Mouse (Mus musculus) kidney, embryonic 15.5 days (tissue): ENCODE measurements around the gene Pyurf. TPM values are rescaled to one million over a fixed set of nuclear protein-coding genes. Genes with fewer than 3 reads are reported as not detected.

ENCODE experiments used
- ATAC-seq: fragments of 200-750 bp; cut with Nextera tagmentation; replicated peaks from 2 replicates; pipeline ENCODE4 v1.8.0; 2017; ENCODE audit warnings: moderate TSS enrichment; ENCODE audit not compliant: low FRiP score
- H3K27ac ChIP-seq: fragments of 300-500 bp; sonication (generic); 2 replicates; pipeline ENCODE4 v1.5.1; 2015; ENCODE audit warnings: mild to moderate bottlenecking, inconsistent platforms
- H3K27me3 ChIP-seq: fragments of 300-500 bp; sonication (generic); 2 replicates; pipeline ENCODE4 v1.6.1; 2015; ENCODE audit warnings: inconsistent platforms
- H3K36me3 ChIP-seq: fragments of 300-500 bp; sonication (generic); 2 replicates; pipeline ENCODE4 v1.6.1; 2015; ENCODE audit warnings: inconsistent platforms
- H3K4me1 ChIP-seq: fragments of 300-500 bp; sonication (generic); 2 replicates; pipeline ENCODE4 v1.6.1; 2015; ENCODE audit warnings: inconsistent platforms
- H3K4me2 ChIP-seq: fragments of 300-500 bp; sonication (generic); 2 replicates; pipeline ENCODE4 v1.6.1; 2015; ENCODE audit warnings: moderate library complexity, mild to moderate bottlenecking, inconsistent platforms
- H3K4me3 ChIP-seq: fragments of 300-500 bp; sonication (generic); replicated peaks from 2 replicates; pipeline ENCODE4 v1.5.1; 2015; ENCODE audit warnings: mild to moderate bottlenecking, inconsistent platforms
- H3K9ac ChIP-seq: fragments of 300-500 bp; sonication (generic); 2 replicates; pipeline ENCODE4 v1.6.1; 2015; ENCODE audit warnings: mild to moderate bottlenecking, inconsistent platforms
- H3K9me3 ChIP-seq: fragments of 300-500 bp; sonication (generic); replicated peaks from 2 replicates; pipeline ENCODE4 v1.6.1; 2016; ENCODE audit warnings: inconsistent platforms
- WGBS: fragments of 180-500 bp; shearing (Covaris S2); methylation state at CpG from one replicate; pipeline ENCODE4 v1.1.7; 2015; ENCODE audit warnings: mixed read lengths; 5-methylcytosine and 5-hydroxymethylcytosine counted together
- polyA plus RNA-seq: library from polyadenylated mRNA; unstranded; fragments of >200 nt; fragmentation: Nextera tagmentation; extraction: Ambion mirVana; gene quantifications from 2 replicates; pipeline ENCODE4 v1.2.1, GENCODE M21; 2015

Pyurf gene
- polyA plus RNA-seq, result 23.1 and 23.4 TPM in 2 replicates

DNA sequence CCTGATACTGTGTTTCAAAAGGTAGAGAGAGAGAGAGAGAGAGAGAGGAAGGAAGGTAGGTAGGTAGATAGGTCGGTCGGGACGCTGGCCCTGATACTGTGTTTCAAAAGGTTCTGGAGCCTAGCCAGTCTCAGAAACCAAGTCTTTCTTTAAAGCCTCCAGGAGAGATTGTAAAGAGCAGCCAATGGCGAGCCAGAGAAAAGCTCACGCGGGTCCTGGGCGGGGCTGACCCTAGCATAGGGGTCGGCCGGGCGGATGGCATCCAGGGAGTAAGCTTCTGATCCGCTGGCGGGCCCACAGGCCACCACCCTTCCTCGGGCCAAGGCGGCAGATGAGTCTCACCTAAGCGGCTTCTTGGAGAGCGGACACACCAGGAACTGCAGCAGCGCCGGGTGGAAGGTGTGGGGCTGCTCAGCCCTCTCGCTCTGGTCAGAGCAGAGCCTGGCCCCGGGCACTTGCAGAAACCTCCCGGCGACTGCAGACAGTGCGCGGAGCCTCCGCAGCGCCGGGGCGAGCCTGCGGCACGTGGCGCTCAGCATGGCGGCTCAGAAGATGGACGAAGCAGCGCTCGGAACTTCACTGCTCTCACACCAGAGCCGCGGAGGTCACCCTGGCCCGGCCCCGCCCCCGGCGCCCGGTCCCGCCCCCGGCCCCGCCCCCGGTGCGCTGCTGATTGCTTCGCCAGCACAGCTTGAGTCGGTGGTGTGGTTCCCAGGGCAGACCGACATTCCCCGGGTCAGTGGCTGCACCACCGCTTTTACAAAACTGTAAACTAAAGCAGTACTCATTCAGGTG lies at the start of gene Pyurf:
Gene Pyurf, minus strand, starts transcription at position 612 of the 795 bp plus-strand sequence.
- Histone ChIP-seq H3K4me2 (peak within 1 kb of the TSS; percentile 86), H3K9me3 (no peaks in the 10 kb centered on the region), H3K27ac (peak within 1 kb of the TSS; percentile 98), H3K4me3 (peak within 1 kb of the TSS; percentile 76), H3K9ac (peak within 1 kb of the TSS; percentile 75), H3K27me3 (no peaks in the 10 kb centered on the region), H3K4me1 (peaks cover 10% of the 10 kb centered on the region; the same call in 1 of the 2 replicates), H3K36me3 (peaks cover 36% of the 10 kb centered on the region)
- ATAC-seq, result peak; percentile 99
- WGBS, result under 1% methylated on average over 50 of the region's 52 CpGs

DNA sequence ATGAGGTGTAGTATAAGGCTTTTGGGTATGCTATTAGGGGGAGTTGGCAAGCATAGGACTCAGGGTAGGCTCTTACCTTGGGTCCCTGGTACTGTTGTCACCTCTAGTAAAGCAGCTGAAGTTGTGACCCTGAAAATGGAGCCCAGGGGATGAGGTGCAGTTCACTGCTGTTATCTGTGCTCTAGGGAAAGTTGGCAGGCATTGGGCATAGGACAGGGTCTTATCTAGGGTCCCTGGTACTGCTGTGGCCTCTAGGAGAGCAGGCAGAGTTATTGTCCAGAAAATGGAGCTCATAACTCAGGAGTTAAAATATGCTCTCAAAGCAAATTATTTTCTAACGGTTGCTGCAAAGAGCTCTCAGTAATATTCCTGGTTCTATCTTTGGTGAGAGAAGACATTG lies 29.5 kb upstream of the Pyurf start:
- no peak overlapping the region for H3K27ac ChIP-seq
- H3K36me3 ChIP-seq, result peaks cover 17% of the 10 kb centered on the region
- H3K4me2 ChIP-seq, result no peak overlapping the region
- WGBS, result 67% methylated on average over 1 of the region's 1 CpGs
- no peak for ATAC-seq
- no peak overlapping the region for H3K9ac ChIP-seq
- no peaks in the 10 kb centered on the region for H3K9me3 ChIP-seq
- H3K4me3 ChIP-seq, result no peak overlapping the region
- no peaks in the 10 kb centered on the region for H3K27me3 ChIP-seq
- no peaks in the 10 kb centered on the region for H3K4me1 ChIP-seq

DNA sequence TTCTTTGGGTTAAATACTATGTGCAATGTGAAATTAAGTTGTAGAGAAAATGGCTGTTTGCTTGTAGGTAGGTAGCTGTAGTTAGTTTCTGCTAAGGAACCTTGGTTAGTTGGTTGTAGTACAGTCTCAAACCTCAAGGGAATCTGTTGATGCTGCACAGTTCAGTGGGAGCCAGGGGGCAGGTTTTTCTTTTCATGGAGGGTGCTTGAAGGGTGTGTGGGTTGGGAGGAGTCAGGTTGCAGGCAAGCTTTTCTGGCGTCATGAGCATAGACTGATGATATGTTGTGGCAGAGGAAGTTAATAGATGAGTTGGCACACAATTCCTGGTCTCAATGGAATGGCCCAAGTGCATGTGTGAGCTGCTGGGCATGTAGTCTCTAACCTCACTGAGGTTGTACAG lies 19.8 kb upstream of the Pyurf start:
- no peak; the same call in 1 of the 2 replicates for ATAC-seq
- 11% methylated on average over 1 of the region's 1 CpGs for WGBS

DNA sequence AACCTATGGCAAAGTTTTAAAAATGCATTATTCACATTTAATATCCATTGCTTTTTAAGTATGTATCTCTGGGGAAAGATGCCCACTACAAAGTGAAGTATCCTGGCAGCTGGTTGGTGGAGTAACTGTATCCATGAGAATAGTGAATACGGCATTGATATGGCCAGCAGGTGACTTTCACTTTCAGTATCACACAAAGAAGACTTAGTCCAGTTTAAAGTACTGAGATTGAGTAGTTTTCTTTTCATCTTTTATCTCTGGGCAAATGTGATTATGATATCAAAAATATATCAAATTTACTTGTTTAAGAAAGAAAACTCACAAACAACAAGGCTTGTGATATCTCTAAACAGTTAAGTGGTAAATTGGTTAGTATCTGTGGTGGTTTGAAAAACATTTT lies 14.8 kb upstream of the Pyurf start:
- H3K36me3 ChIP-seq, result no peaks in the 10 kb centered on the region
- H3K4me2 ChIP-seq, result no peak overlapping the region
- H3K9me3 ChIP-seq, result no peaks in the 10 kb centered on the region
- H3K4me3 ChIP-seq, result no peak overlapping the region
- 98% methylated on average over 1 of the region's 1 CpGs for WGBS
- peaks cover 8% of the 10 kb centered on the region for H3K4me1 ChIP-seq
- H3K27me3 ChIP-seq, result no peaks in the 10 kb centered on the region
- no peak overlapping the region for H3K9ac ChIP-seq
- no peak overlapping the region for H3K27ac ChIP-seq
- no peak for ATAC-seq

More for the DNA sequence above, 19.8 kb upstream of the Pyurf start:
- H3K9ac ChIP-seq, result no peak overlapping the region
- no peak overlapping the region for H3K27ac ChIP-seq
- H3K4me1 ChIP-seq, result no peaks in the 10 kb centered on the region
- H3K27me3 ChIP-seq, result no peaks in the 10 kb centered on the region
- no peak overlapping the region for H3K4me2 ChIP-seq
- H3K9me3 ChIP-seq, result no peaks in the 10 kb centered on the region
- peaks cover 13% of the 10 kb centered on the region for H3K36me3 ChIP-seq
- no peak overlapping the region for H3K4me3 ChIP-seq

DNA sequence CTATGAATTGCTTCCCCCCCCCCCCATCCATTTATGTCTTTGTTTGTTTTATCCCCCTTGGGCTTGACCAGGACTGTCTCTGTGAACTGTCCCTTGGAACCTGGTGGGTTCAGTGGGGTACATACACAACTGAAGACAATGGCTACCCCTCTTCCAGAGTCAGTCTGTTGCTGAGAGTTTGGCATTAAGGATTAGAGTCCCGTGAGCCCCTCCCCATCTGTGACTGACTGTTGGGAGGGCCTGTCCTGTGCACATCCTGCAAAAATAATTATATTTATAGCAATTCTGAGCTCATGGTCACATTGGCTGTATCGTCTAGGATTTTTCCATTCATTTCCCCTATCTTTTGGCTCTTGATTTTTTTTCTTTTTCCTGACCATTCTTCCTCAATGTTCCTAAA lies 11.8 kb upstream of the Pyurf start:
- peak overlapping the region; percentile 86 for H3K9ac ChIP-seq
- H3K4me3 ChIP-seq, result peak overlapping the region; percentile 68
- peak overlapping the region; percentile 70 for H3K4me2 ChIP-seq
- 18% methylated on average over 2 of the region's 2 CpGs for WGBS
- peak; percentile 10 for ATAC-seq
- no peaks in the 10 kb centered on the region for H3K9me3 ChIP-seq
- no peaks in the 10 kb centered on the region for H3K36me3 ChIP-seq
- peak overlapping the region; percentile 98 for H3K27ac ChIP-seq
- peaks cover 12% of the 10 kb centered on the region for H3K4me1 ChIP-seq
- H3K27me3 ChIP-seq, result no peaks in the 10 kb centered on the region

DNA sequence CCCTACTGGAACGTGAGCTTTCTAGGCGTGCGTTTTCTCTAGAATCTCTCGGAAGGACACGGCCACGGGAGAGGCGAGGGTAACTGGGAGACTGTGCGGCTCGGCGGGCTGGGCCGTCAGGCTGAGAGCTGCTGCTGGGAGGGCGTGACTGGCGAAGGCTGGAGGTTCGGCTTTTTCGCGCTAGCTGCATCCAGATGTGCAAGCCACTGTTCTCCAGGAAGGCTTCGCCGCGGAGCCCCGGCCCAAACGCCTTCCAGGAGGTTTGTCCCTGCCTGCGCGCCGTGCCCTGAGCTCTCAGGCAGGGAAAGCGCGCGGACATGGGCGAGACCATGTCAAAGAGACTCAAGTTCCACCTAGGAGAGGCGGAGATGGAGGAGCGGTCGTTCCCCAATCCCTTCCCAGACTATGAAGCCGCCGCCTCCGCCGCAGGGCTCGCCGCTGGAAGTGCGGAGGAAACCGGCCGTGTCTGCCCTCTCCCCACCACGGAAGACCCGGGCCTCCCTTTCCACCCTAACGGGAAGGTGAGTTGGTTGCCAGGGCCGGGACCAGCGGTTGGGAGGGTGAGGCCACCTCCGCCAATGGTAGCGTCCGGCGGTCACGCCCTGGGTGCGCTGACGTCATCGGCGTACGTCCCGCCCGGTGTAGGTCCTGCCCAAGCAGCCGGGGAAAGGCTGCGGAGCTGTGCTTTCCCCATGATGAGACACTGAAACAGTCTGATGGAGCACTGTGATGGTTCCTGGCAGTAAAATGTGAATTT lies 11.0 kb upstream of the Pyurf start:
- Histone ChIP-seq H3K4me1 (peaks cover 12% of the 10 kb centered on the region), H3K36me3 (no peaks in the 10 kb centered on the region), H3K4me2 (peak overlapping the region; percentile 70), H3K27me3 (no peaks in the 10 kb centered on the region), H3K9me3 (no peaks in the 10 kb centered on the region), H3K4me3 (peak overlapping the region; percentile 68), H3K27ac (peak overlapping the region; percentile 98), H3K9ac (peak overlapping the region; percentile 86)
- under 1% methylated on average over 59 of the region's 59 CpGs for WGBS
- peak; percentile 100 for ATAC-seq

DNA sequence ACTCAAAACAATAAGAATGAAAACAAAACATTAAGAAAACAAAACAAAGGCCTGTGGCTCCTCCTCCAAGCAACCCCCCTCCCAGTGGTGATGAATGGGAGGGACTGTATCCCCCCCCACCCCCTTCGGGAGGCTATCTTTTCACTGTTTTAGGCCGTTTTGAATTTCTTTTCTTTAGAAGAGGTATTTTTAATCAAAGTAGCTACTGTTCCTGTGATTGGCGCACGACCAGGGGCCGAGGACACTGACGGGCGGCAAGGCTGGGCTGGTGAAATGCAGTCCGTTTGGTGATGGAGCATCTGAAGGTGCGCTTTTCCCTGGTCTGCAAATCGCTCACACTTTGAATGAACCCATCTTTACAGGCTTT lies 10.5 kb upstream of the Pyurf start, which contains the start of gene Lancl2:
Gene Lancl2, plus strand, starts transcription at position 165 of the 367 bp plus-strand sequence.
- ATAC-seq, result peak; percentile 38
- Histone ChIP-seq H3K27ac (peak within 1 kb of the TSS; percentile 98), H3K9me3 (no peaks in the 10 kb centered on the region), H3K4me1 (peaks cover 12% of the 10 kb centered on the region), H3K27me3 (no peaks in the 10 kb centered on the region), H3K4me3 (peak within 1 kb of the TSS; percentile 68), H3K4me2 (peak within 1 kb of the TSS; percentile 70), H3K9ac (peak within 1 kb of the TSS; percentile 86), H3K36me3 (no peaks in the 10 kb centered on the region)
- WGBS, result under 1% methylated on average over 10 of the region's 10 CpGs

DNA sequence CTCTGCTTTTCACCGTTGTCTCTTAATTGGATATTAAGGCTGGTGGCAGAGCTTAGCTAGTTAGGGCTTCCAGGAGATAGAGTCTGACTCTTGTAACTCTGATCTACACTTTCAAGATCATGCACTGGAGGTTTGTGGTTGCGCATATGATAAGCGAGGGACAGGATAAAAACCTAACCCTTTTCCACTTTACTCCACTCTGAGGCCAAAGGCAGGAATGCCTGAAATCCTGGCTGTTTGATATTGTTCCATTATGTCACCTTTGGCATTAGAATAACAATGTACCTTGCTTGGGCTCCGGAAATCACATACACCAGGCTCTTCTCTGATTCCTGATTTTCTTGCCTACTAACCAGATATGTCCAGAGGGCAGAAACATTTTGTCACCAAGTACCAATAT lies 9.8 kb upstream of the Pyurf start:
- ATAC-seq, result no peak

DNA sequence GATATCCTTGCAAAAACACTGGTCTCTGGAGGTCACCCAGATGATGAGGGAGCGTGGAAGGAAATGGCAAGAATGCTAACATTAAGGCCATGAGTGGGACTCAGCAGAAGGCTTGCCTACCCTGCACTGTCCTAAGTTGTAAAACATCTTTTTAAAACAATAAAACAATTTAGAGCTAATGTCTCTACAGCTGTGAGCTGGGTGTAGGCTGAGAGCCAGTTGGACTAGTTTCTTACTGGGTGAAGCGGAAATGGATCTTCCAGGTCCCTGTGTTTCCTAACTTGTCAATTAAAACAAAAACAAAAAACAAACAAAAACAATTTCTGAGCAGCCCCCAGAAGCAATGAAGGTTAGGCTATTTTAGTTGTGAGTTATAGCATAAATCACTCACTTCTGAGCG lies 1.2 kb upstream of the Pyurf start:
- H3K4me2 ChIP-seq, result no peak overlapping the region
- peaks cover 22% of the 10 kb centered on the region for H3K36me3 ChIP-seq
- 71% methylated on average over 3 of the region's 3 CpGs for WGBS
- ATAC-seq, result no peak
- H3K4me3 ChIP-seq, result no peak overlapping the region
- no peak overlapping the region for H3K27ac ChIP-seq
- H3K9me3 ChIP-seq, result no peaks in the 10 kb centered on the region
- H3K27me3 ChIP-seq, result no peaks in the 10 kb centered on the region
- H3K9ac ChIP-seq, result no peak overlapping the region
- peaks cover 10% of the 10 kb centered on the region; the same call in 1 of the 2 replicates for H3K4me1 ChIP-seq

More for the DNA sequence above, 9.8 kb upstream of the Pyurf start:
- peak overlapping the region; percentile 68; the same call in 1 of the 2 replicates for H3K4me3 ChIP-seq
- no peak overlapping the region for H3K27ac ChIP-seq
- peaks cover 12% of the 10 kb centered on the region for H3K4me1 ChIP-seq
- no peaks in the 10 kb centered on the region for H3K27me3 ChIP-seq
- H3K9ac ChIP-seq, result no peak overlapping the region
- WGBS, result 70% methylated on average over 4 of the region's 4 CpGs
- H3K4me2 ChIP-seq, result peak overlapping the region; percentile 70
- no peaks in the 10 kb centered on the region for H3K36me3 ChIP-seq
- no peaks in the 10 kb centered on the region for H3K9me3 ChIP-seq

DNA sequence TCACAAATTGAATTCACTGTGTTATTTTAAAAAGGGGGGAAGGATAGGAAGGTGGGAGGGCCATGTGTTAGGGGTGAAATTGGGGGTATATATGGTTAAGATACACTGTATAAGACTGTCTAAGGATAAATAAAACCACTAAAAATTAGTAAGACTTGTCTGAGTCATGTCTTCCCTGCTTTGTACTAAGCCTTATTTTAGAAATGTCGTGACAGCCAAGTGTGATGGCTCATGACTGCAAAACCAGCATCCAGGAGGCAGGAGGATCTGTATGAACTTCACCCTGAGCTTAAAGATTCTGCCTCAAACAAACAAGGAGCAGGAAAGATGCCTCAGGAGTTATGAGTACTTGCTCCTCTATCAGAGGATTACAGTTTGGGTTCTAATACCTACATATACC lies 7.7 kb downstream of the Pyurf start:
- Histone ChIP-seq H3K9ac (no peak overlapping the region), H3K4me3 (no peak overlapping the region), H3K36me3 (peaks cover 48% of the 10 kb centered on the region), H3K27ac (no peak overlapping the region), H3K27me3 (no peaks in the 10 kb centered on the region), H3K9me3 (peaks cover 10% of the 10 kb centered on the region), H3K4me2 (no peak overlapping the region), H3K4me1 (no peaks in the 10 kb centered on the region)
- ATAC-seq, result no peak
- 95% methylated on average over 1 of the region's 1 CpGs for WGBS

DNA sequence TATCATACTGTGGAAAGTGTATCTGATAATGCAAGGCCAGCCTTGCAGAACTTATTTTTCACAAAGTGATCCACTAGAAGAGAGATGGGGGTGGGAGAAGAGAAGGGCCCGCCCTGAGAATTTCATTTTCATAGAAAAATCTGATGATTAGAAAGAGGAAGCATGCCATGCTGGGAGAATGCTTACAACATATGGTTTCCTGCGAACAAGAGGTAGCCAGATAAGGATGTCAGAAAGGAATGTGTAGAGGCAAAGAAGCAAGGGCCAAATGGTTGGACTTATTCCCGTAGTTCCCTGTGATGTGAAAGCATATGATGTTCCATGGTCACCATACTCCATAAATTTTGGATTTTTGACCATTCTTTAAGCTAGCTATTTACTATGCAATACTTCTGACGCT lies 30.6 kb downstream of the Pyurf start:
- ATAC-seq, result no peak
- Histone ChIP-seq H3K9ac (no peak overlapping the region), H3K4me1 (no peaks in the 10 kb centered on the region), H3K36me3 (no peaks in the 10 kb centered on the region), H3K9me3 (no peaks in the 10 kb centered on the region), H3K27me3 (no peaks in the 10 kb centered on the region), H3K4me2 (no peak overlapping the region), H3K27ac (no peak overlapping the region), H3K4me3 (no peak overlapping the region)
- 71% methylated on average over 4 of the region's 4 CpGs for WGBS

DNA sequence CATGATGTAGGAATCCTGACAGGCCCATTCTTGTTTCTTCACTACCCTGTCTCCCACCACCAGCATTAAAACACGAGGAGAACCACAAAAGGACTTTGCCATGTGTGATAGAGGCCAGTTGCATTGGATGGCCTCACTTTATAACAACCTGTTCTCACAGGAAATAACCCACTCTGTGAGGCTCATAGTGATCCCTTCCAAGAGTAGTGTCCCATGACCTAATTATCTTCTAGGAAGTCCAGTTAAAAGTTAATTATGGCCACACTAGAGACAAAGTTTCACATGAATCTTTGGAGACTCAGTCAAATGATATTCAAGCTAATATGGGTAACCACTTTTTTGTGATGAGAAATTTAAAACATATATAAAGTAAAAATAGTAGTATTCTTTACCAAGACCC lies 44.6 kb downstream of the Pyurf start:
- Histone ChIP-seq H3K36me3 (no peaks in the 10 kb centered on the region), H3K27ac (no peak overlapping the region)
- 64% methylated on average over 1 of the region's 1 CpGs for WGBS

More for the DNA sequence above, 44.6 kb downstream of the Pyurf start:
- Histone ChIP-seq H3K4me2 (no peak overlapping the region), H3K9me3 (no peaks in the 10 kb centered on the region), H3K4me3 (no peak overlapping the region), H3K27me3 (no peaks in the 10 kb centered on the region), H3K4me1 (no peaks in the 10 kb centered on the region), H3K9ac (no peak overlapping the region)
- ATAC-seq, result no peak
